Mouse (Mus musculus) neural tube, embryonic 12.5 days (tissue): Measurements from ENCODE around the gene Fgf15. TPM values are rescaled to one million over a fixed set of nuclear protein-coding genes. Genes with fewer than 3 reads are reported as not detected.

ENCODE experiments used
- ATAC-seq: fragments of 200-750 bp; cut with Nextera tagmentation; 2 replicates; pipeline ENCODE4 v1.8.0; 2017; ENCODE audit warnings: low read depth, mild to moderate bottlenecking, moderate TSS enrichment, moderate library complexity; ENCODE audit not compliant: low FRiP score
- H3K27ac ChIP-seq: fragments of 300-500 bp; sonication (generic); 2 replicates; pipeline ENCODE4 v1.5.1; 2016
- H3K27me3 ChIP-seq: fragments of 300-500 bp; sonication (generic); replicated peaks from 2 replicates; pipeline ENCODE4 v1.6.1; 2016; ENCODE audit warnings: mild to moderate bottlenecking
- H3K36me3 ChIP-seq: fragments of 300-500 bp; sonication (generic); 2 replicates; pipeline ENCODE4 v1.6.1; 2016; ENCODE audit warnings: mild to moderate bottlenecking
- H3K4me1 ChIP-seq: fragments of 300-500 bp; sonication (generic); 2 replicates; pipeline ENCODE4 v1.6.1; 2016
- H3K4me2 ChIP-seq: fragments of 300-500 bp; sonication (generic); replicated peaks from 2 replicates; pipeline ENCODE4 v1.6.1; 2016; ENCODE audit warnings: mild to moderate bottlenecking
- H3K4me3 ChIP-seq: fragments of 300-500 bp; sonication (generic); 2 replicates; pipeline ENCODE4 v1.5.1; 2016
- H3K9ac ChIP-seq: fragments of 300-500 bp; sonication (generic); 2 replicates; pipeline ENCODE4 v1.6.1; 2016; ENCODE audit warnings: mild to moderate bottlenecking
- H3K9me3 ChIP-seq: fragments of 300-500 bp; sonication (generic); 2 replicates; pipeline ENCODE4 v1.6.1; 2016; ENCODE audit warnings: mild to moderate bottlenecking
- WGBS: fragments of 180-500 bp; shearing (Covaris S2); methylation state at CpG from one replicate; pipeline ENCODE4 v1.1.7; 2016; 5-methylcytosine and 5-hydroxymethylcytosine counted together
- polyA plus RNA-seq: library from polyadenylated mRNA; unstranded; fragments of >200 nt; fragmentation: Nextera tagmentation; extraction: Ambion mirVana; gene quantifications from 2 replicates; pipeline ENCODE4 v1.2.1, GENCODE M21; 2016

The Fgf15 gene
- polyA plus RNA-seq, 1 experiment from 2014 or later: 59.1 TPM

- Histone ChIP-seq H3K9me3 (no peaks in the 10 kb centered on the region), H3K36me3 (peaks cover 37% of the 10 kb centered on the region), H3K9ac (no peak overlapping the region), H3K4me3 (no peak overlapping the region), H3K27ac (no peak overlapping the region), H3K27me3 (peaks cover 9% of the 10 kb centered on the region; the same call in 1 of the 2 replicates), H3K4me1 (peaks cover 35% of the 10 kb centered on the region), H3K4me2 (no peak overlapping the region)
- 60% methylated on average over 5 of the region's 5 CpGs for WGBS
- no peak for ATAC-seq
Measured at GRCm38 (mm10) chr7:144935563-144935962, 39.2 kb downstream of the Fgf15 start.

GRCm38 (mm10) chr7:144936311-144936880, 40.1 kb downstream of the Fgf15 start:
- H3K4me2 ChIP-seq: peak overlapping the region; percentile 80; the same call in 1 of the 2 replicates
- H3K36me3 ChIP-seq: peaks cover 37% of the 10 kb centered on the region
- peaks cover 41% of the 10 kb centered on the region for H3K4me1 ChIP-seq

GRCm38 (mm10) chr7:144937490-144937889, 41.2 kb downstream of the Fgf15 start:
- H3K36me3 ChIP-seq: peaks cover 35% of the 10 kb centered on the region
- peak overlapping the region; percentile 80 for H3K4me2 ChIP-seq
- no peak overlapping the region for H3K27ac ChIP-seq
- peaks cover 50% of the 10 kb centered on the region for H3K4me1 ChIP-seq
- peak overlapping the region; percentile 61 for H3K4me3 ChIP-seq
- peaks cover 20% of the 10 kb centered on the region for H3K27me3 ChIP-seq
- peak; percentile 48 for ATAC-seq
- H3K9me3 ChIP-seq: no peaks in the 10 kb centered on the region
- H3K9ac ChIP-seq: peak overlapping the region; percentile 80
- WGBS: 2% methylated on average over 20 of the region's 20 CpGs

More at GRCm38 (mm10) chr7:144936311-144936880, 40.1 kb downstream of the Fgf15 start:
- H3K9ac ChIP-seq: no peak overlapping the region
- ATAC-seq: no peak
- no peak overlapping the region for H3K4me3 ChIP-seq
- peaks cover 11% of the 10 kb centered on the region; the same call in 1 of the 2 replicates for H3K27me3 ChIP-seq
- H3K9me3 ChIP-seq: no peaks in the 10 kb centered on the region
- H3K27ac ChIP-seq: no peak overlapping the region
- WGBS: 84% methylated on average over 4 of the region's 4 CpGs

- WGBS: under 1% methylated on average over 39 of the region's 39 CpGs
- Histone ChIP-seq H3K4me1 (peaks cover 55% of the 10 kb centered on the region), H3K4me3 (peak overlapping the region; percentile 61), H3K27ac (0 out of 2 replicates have a peak overlapping the region, but pooled peaks have one; percentile 20), H3K27me3 (peaks cover 25% of the 10 kb centered on the region), H3K9me3 (no peaks in the 10 kb centered on the region), H3K4me2 (peak overlapping the region; percentile 80), H3K36me3 (peaks cover 30% of the 10 kb centered on the region), H3K9ac (peak overlapping the region; percentile 80)
- no peak for ATAC-seq
Measured at GRCm38 (mm10) chr7:144937899-144938517, 41.7 kb downstream of the Fgf15 start.

GRCm38 (mm10) chr7:144938661-144939343, 42.5 kb downstream of the Fgf15 start:
- Histone ChIP-seq H3K4me1 (peaks cover 61% of the 10 kb centered on the region), H3K27ac (no peak overlapping the region)
- WGBS: under 1% methylated on average over 32 of the region's 32 CpGs

GRCm38 (mm10) chr7:144939344-144940002, 43.1 kb downstream of the Fgf15 start, which contains the start of gene Ccnd1:
Gene Ccnd1 (minus strand): TSS chr7:144939925.
- H3K4me3 ChIP-seq: peak within 1 kb of the TSS; percentile 61
- H3K9me3 ChIP-seq: no peaks in the 10 kb centered on the region
- H3K27me3 ChIP-seq: peaks cover 27% of the 10 kb centered on the region
- under 1% methylated on average over 39 of the region's 45 CpGs for WGBS
- peaks cover 61% of the 10 kb centered on the region for H3K4me1 ChIP-seq
- H3K27ac ChIP-seq: peak within 1 kb of the TSS; percentile 39; the same call in 1 of the 2 replicates
- peak; percentile 29 for ATAC-seq
- H3K4me2 ChIP-seq: peak within 1 kb of the TSS; percentile 80
- peaks cover 15% of the 10 kb centered on the region for H3K36me3 ChIP-seq
- H3K9ac ChIP-seq: peak within 1 kb of the TSS; percentile 80

More at GRCm38 (mm10) chr7:144938661-144939343, 42.5 kb downstream of the Fgf15 start:
- H3K27me3 ChIP-seq: peaks cover 27% of the 10 kb centered on the region
- peaks cover 22% of the 10 kb centered on the region for H3K36me3 ChIP-seq
- peak overlapping the region; percentile 61 for H3K4me3 ChIP-seq
- H3K4me2 ChIP-seq: peak overlapping the region; percentile 80
- H3K9ac ChIP-seq: peak overlapping the region; percentile 80
- no peak for ATAC-seq
- H3K9me3 ChIP-seq: no peaks in the 10 kb centered on the region

GRCm38 (mm10) chr7:144940003-144940571, 43.8 kb downstream of the Fgf15 start:
- Histone ChIP-seq H3K36me3 (peaks cover 10% of the 10 kb centered on the region), H3K9ac (peak overlapping the region; percentile 40; the same call in 1 of the 2 replicates), H3K4me2 (peak overlapping the region; percentile 80), H3K27ac (0 out of 2 replicates have a peak overlapping the region, but pooled peaks have one; percentile 39), H3K4me1 (peaks cover 61% of the 10 kb centered on the region), H3K4me3 (peak overlapping the region; percentile 61), H3K9me3 (no peaks in the 10 kb centered on the region), H3K27me3 (peaks cover 27% of the 10 kb centered on the region)
- WGBS: under 1% methylated on average over 22 of the region's 22 CpGs
- no peak for ATAC-seq

GRCm38 (mm10) chr7:144940585-144940984, 44.3 kb downstream of the Fgf15 start:
- H3K27me3 ChIP-seq: peaks cover 27% of the 10 kb centered on the region
- H3K36me3 ChIP-seq: peaks cover 10% of the 10 kb centered on the region
- H3K9ac ChIP-seq: no peak overlapping the region
- ATAC-seq: no peak
- WGBS: under 1% methylated on average over 11 of the region's 11 CpGs
- H3K4me2 ChIP-seq: peak overlapping the region; percentile 80
- peaks cover 61% of the 10 kb centered on the region for H3K4me1 ChIP-seq
- no peak overlapping the region for H3K27ac ChIP-seq
- no peak overlapping the region; the same call in 1 of the 2 replicates for H3K4me3 ChIP-seq
- no peaks in the 10 kb centered on the region for H3K9me3 ChIP-seq

GRCm38 (mm10) chr7:144941242-144941831, 45.0 kb downstream of the Fgf15 start:
- Histone ChIP-seq H3K27me3 (peaks cover 27% of the 10 kb centered on the region), H3K4me2 (peak overlapping the region; percentile 80), H3K9ac (peak overlapping the region; percentile 54), H3K4me1 (peaks cover 54% of the 10 kb centered on the region), H3K9me3 (no peaks in the 10 kb centered on the region), H3K4me3 (peak overlapping the region; percentile 43), H3K27ac (peak overlapping the region; percentile 64), H3K36me3 (peaks cover 6% of the 10 kb centered on the region)
- peak; percentile 69 for ATAC-seq
- under 1% methylated on average over 39 of the region's 39 CpGs for WGBS

- Histone ChIP-seq H3K9me3 (no peaks in the 10 kb centered on the region), H3K4me3 (peak overlapping the region; percentile 31), H3K36me3 (no peaks in the 10 kb centered on the region), H3K4me1 (peaks cover 46% of the 10 kb centered on the region), H3K9ac (0 out of 2 replicates have a peak overlapping the region, but pooled peaks have one; percentile 1), H3K27me3 (peaks cover 27% of the 10 kb centered on the region), H3K4me2 (peak overlapping the region; percentile 80), H3K27ac (no peak overlapping the region)
- ATAC-seq: no peak
- under 1% methylated on average over 35 of the region's 35 CpGs for WGBS
Measured at GRCm38 (mm10) chr7:144942071-144942743, 45.9 kb downstream of the Fgf15 start.
